Mouse (Mus musculus) lung, embryonic 16.5 days (tissue): ENCODE results near the gene Slc38a3. TPM values are rescaled to one million over a fixed set of nuclear protein-coding genes. Genes with fewer than 3 reads are reported as not detected.

Experiments
- ATAC-seq: fragments of 200-750 bp; cut with Nextera tagmentation; 2 replicates; pipeline ENCODE4 v1.8.0; 2017; ENCODE audit warnings: low read depth, mild to moderate bottlenecking, moderate library complexity
- H3K27ac ChIP-seq: fragments of 300-500 bp; sonication (generic); 2 replicates; pipeline ENCODE4 v1.5.1; 2014; ENCODE audit warnings: mild to moderate bottlenecking, control low read depth, low read length
- H3K27me3 ChIP-seq: fragments of 300-500 bp; sonication (generic); 2 replicates; pipeline ENCODE4 v1.6.1; 2014; ENCODE audit warnings: low read depth, low read length, mixed read lengths; ENCODE audit not compliant: control insufficient read depth, insufficient read depth
- H3K36me3 ChIP-seq: fragments of 300-500 bp; sonication (generic); 2 replicates; pipeline ENCODE4 v1.6.1; 2014; ENCODE audit warnings: low read length; ENCODE audit not compliant: control insufficient read depth, insufficient read depth
- H3K4me1 ChIP-seq: fragments of 300-500 bp; sonication (generic); replicated peaks from 2 replicates; pipeline ENCODE4 v1.6.1; 2014; ENCODE audit warnings: low read length, mixed read lengths; ENCODE audit not compliant: control insufficient read depth, insufficient read depth
- H3K4me2 ChIP-seq: fragments of 300-500 bp; sonication (generic); 2 replicates; pipeline ENCODE4 v1.6.1; 2014; ENCODE audit warnings: low read depth, low read length, control low read depth
- H3K4me3 ChIP-seq: fragments of 300-500 bp; sonication (generic); 2 replicates; pipeline ENCODE4 v1.5.1; 2014; ENCODE audit warnings: mild to moderate bottlenecking, low read length, control low read depth
- H3K9ac ChIP-seq: fragments of 300-500 bp; sonication (generic); 2 replicates; pipeline ENCODE4 v1.6.1; 2014; ENCODE audit warnings: low read length, control low read depth
- H3K9me3 ChIP-seq: fragments of 300-500 bp; sonication (generic); 2 replicates; pipeline ENCODE4 v1.6.1; 2016; ENCODE audit warnings: low read length; ENCODE audit not compliant: control insufficient read depth
- WGBS: fragments of 180-500 bp; shearing (Covaris S2); extraction: QIAGEN DNeasy Blood & Tissue Kit; methylation state at CpG from one replicate; pipeline ENCODE4 v1.1.7; 2014; 5-methylcytosine and 5-hydroxymethylcytosine counted together
- polyA plus RNA-seq: library from polyadenylated mRNA; unstranded; fragments of >200 nt; fragmentation: Nextera tagmentation; extraction: Ambion mirVana; gene quantifications from 2 replicates; pipeline ENCODE4 v1.2.1, GENCODE M21; 2015

The Slc38a3 gene
- polyA plus RNA-seq, 1 experiment from 2014 or later: 4.5 TPM

- no peak overlapping the region for H3K27ac ChIP-seq
- no peaks in the 10 kb centered on the region for H3K9me3 ChIP-seq
- no peak overlapping the region for H3K4me3 ChIP-seq
- H3K4me2 ChIP-seq: no peak overlapping the region
- H3K4me1 ChIP-seq: peaks cover 17% of the 10 kb centered on the region
- H3K36me3 ChIP-seq: no peaks in the 10 kb centered on the region
- no peak for ATAC-seq
- WGBS: 62% methylated on average over 9 of the region's 9 CpGs
- H3K27me3 ChIP-seq: peaks cover 26% of the 10 kb centered on the region
- no peak overlapping the region for H3K9ac ChIP-seq
Measured at GRCm38 (mm10) chr9:107674609-107675429, 5.5 kb upstream of the Slc38a3 start.

GRCm38 (mm10) chr9:107670259-107670658 is 929 bp upstream of the Slc38a3 start:
- no peak overlapping the region for H3K9ac ChIP-seq
- peaks cover 20% of the 10 kb centered on the region for H3K4me1 ChIP-seq
- 53% methylated on average over 5 of the region's 5 CpGs for WGBS
- no peak overlapping the region for H3K4me2 ChIP-seq
- peaks cover 18% of the 10 kb centered on the region for H3K27me3 ChIP-seq
- no peaks in the 10 kb centered on the region for H3K9me3 ChIP-seq
- no peak overlapping the region for H3K4me3 ChIP-seq
- no peak overlapping the region for H3K27ac ChIP-seq
- no peaks in the 10 kb centered on the region for H3K36me3 ChIP-seq
- no peak for ATAC-seq

GRCm38 (mm10) chr9:107668916-107669315 is 414 bp downstream of the Slc38a3 start:
- Histone ChIP-seq H3K9me3 (no peaks in the 10 kb centered on the region), H3K4me2 (no peak overlapping the region), H3K4me3 (no peak overlapping the region), H3K36me3 (no peaks in the 10 kb centered on the region), H3K4me1 (peaks cover 20% of the 10 kb centered on the region), H3K27me3 (peaks cover 15% of the 10 kb centered on the region), H3K9ac (no peak overlapping the region), H3K27ac (no peak overlapping the region)
- ATAC-seq: no peak
- WGBS: 56% methylated on average over 3 of the region's 3 CpGs

GRCm38 (mm10) chr9:107668011-107668410 is 1.3 kb downstream of the Slc38a3 start:
- Histone ChIP-seq H3K9me3 (no peaks in the 10 kb centered on the region), H3K4me2 (no peak overlapping the region; the same call in 1 of the 2 replicates), H3K9ac (peak overlapping the region; percentile 63), H3K27me3 (peaks cover 15% of the 10 kb centered on the region), H3K4me1 (peaks cover 20% of the 10 kb centered on the region), H3K27ac (no peak overlapping the region), H3K36me3 (no peaks in the 10 kb centered on the region), H3K4me3 (no peak overlapping the region)
- no peak for ATAC-seq
- WGBS: 31% methylated on average over 8 of the region's 8 CpGs

GRCm38 (mm10) chr9:107667219-107667618 is 2.1 kb downstream of the Slc38a3 start:
- WGBS: under 1% methylated on average over 24 of the region's 24 CpGs
- ATAC-seq: peak; percentile 95
- Histone ChIP-seq H3K4me3 (peak overlapping the region; percentile 51), H3K27me3 (peaks cover 15% of the 10 kb centered on the region), H3K9ac (peak overlapping the region; percentile 63), H3K4me2 (peak overlapping the region; percentile 92), H3K27ac (no peak overlapping the region), H3K9me3 (no peaks in the 10 kb centered on the region), H3K4me1 (peaks cover 20% of the 10 kb centered on the region), H3K36me3 (no peaks in the 10 kb centered on the region)

- peaks cover 20% of the 10 kb centered on the region for H3K4me1 ChIP-seq
- under 1% methylated on average over 30 of the region's 30 CpGs for WGBS
- peak; percentile 44 for ATAC-seq
Measured at GRCm38 (mm10) chr9:107666751-107667205, 2.6 kb downstream of the Slc38a3 start.

GRCm38 (mm10) chr9:107665308-107665707 is 4.0 kb downstream of the Slc38a3 start:
- H3K27me3 ChIP-seq: peaks cover 15% of the 10 kb centered on the region
- no peak overlapping the region for H3K9ac ChIP-seq
- H3K4me2 ChIP-seq: no peak overlapping the region
- 75% methylated on average over 7 of the region's 7 CpGs for WGBS
- ATAC-seq: no peak
- no peaks in the 10 kb centered on the region for H3K36me3 ChIP-seq
- H3K9me3 ChIP-seq: no peaks in the 10 kb centered on the region
- no peak overlapping the region for H3K27ac ChIP-seq
- H3K4me3 ChIP-seq: no peak overlapping the region
- peaks cover 20% of the 10 kb centered on the region for H3K4me1 ChIP-seq

More at GRCm38 (mm10) chr9:107666751-107667205, 2.6 kb downstream of the Slc38a3 start:
- peak overlapping the region; percentile 51 for H3K4me3 ChIP-seq
- H3K27me3 ChIP-seq: peaks cover 15% of the 10 kb centered on the region
- no peaks in the 10 kb centered on the region for H3K9me3 ChIP-seq
- peak overlapping the region; percentile 92 for H3K4me2 ChIP-seq
- no peaks in the 10 kb centered on the region for H3K36me3 ChIP-seq
- no peak overlapping the region for H3K27ac ChIP-seq
- H3K9ac ChIP-seq: peak overlapping the region; percentile 63

- ATAC-seq: no peak
- Histone ChIP-seq H3K27ac (no peak overlapping the region), H3K4me3 (no peak overlapping the region), H3K4me2 (no peak overlapping the region), H3K36me3 (no peaks in the 10 kb centered on the region), H3K4me1 (peaks cover 20% of the 10 kb centered on the region), H3K9me3 (no peaks in the 10 kb centered on the region), H3K9ac (no peak overlapping the region), H3K27me3 (peaks cover 15% of the 10 kb centered on the region)
- 51% methylated on average over 9 of the region's 9 CpGs for WGBS
Measured at GRCm38 (mm10) chr9:107663525-107663924, 5.8 kb downstream of the Slc38a3 start.

- no peak for ATAC-seq
- Histone ChIP-seq H3K4me3 (no peak overlapping the region), H3K4me1 (peaks cover 11% of the 10 kb centered on the region), H3K9me3 (no peaks in the 10 kb centered on the region), H3K27ac (no peak overlapping the region), H3K36me3 (no peaks in the 10 kb centered on the region), H3K27me3 (peaks cover 13% of the 10 kb centered on the region), H3K4me2 (no peak overlapping the region), H3K9ac (no peak overlapping the region)
- WGBS: 67% methylated on average over 8 of the region's 8 CpGs
Measured at GRCm38 (mm10) chr9:107662342-107662741, 7.0 kb downstream of the Slc38a3 start.
